Mouse (Mus musculus) kidney, adult 8-10 months (tissue): ENCODE results near the gene Dbp.
A peak's percentile ranks its signal among the peaks of the same experiment; 100 is the strongest.

Experiments used
- DNase-seq, 2 experiments: peaks; one replicate each; pipeline ENCODE4 v3.0.0; 2022

The Dbp gene

DNA sequence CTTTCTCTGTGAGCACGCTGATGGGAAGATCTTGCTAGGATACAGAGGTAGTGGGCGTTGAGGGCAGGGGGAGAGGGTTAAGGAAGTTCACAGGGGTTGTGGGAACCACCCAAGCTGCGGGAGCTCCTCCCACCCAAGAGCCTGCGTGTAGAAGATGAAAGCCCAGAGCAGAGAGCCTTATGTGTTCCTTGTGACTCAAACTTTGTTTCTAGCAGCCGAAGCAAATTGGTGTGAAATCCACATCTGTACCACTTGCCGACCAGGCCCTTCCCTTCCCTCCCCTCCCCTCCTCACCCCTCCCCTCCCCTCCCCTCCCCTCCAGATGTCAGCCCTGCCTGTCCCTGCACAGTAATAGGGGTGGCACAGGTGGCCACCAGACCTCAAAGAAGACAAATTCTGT lies 9.8 kb upstream of the Dbp start:
- no peak for DNase-seq

DNA sequence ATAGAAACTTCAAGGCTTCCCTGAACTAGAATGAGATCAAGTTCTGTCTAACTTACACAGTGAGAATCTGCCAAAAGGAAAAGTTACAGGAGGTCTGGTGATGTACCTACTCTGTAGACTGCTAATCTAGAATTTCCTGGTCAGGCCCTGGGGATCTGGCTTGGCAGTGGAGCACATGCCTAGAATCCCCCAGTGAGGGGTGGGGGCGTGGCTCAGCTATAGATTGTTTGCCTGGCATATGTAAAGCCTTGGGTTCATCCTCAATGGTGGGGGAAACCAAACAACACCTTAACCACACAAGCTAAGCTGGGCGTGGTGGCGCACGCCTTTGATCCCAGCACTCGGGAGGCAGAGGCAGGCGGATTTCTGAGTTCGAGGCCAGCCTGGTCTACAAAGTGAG lies 7.0 kb upstream of the Dbp start:
- no peak for DNase-seq

DNA sequence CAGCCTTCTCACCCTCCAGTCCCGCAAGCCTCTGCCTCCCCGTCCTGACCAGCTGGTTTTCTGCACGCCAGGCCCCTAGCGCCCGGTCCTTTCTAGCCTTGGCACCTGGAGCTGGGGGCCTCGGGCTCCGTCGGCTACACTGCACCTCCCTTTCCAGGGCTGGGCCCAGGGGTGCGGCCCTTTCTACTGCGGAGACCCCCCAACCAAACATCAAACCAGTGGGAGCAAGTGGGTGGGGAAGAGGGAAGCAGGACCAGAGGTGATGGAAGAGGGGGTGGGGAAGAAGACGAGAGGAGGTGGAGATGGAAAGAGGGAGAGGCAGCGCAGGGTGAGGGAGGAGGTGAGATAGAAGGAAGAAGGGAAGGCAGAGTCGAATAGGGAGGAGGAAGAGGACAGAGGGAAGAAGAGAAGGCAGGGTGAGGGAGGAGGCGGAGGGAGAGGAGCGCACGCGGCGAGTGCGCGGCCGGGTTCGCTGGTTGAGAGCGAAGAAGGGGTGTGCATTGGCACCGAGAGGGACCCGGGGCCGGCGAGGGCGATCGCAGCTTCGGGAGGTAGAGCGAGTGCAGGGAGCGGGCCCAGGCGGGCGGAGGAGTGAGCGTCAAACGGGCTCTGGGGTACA lies 5.3 kb upstream of the Dbp start, which contains the start of gene Car11:
Car11 (plus strand) TSS at position 321 of the 619 bp plus-strand sequence.
- DNase-seq, result no peak

DNA sequence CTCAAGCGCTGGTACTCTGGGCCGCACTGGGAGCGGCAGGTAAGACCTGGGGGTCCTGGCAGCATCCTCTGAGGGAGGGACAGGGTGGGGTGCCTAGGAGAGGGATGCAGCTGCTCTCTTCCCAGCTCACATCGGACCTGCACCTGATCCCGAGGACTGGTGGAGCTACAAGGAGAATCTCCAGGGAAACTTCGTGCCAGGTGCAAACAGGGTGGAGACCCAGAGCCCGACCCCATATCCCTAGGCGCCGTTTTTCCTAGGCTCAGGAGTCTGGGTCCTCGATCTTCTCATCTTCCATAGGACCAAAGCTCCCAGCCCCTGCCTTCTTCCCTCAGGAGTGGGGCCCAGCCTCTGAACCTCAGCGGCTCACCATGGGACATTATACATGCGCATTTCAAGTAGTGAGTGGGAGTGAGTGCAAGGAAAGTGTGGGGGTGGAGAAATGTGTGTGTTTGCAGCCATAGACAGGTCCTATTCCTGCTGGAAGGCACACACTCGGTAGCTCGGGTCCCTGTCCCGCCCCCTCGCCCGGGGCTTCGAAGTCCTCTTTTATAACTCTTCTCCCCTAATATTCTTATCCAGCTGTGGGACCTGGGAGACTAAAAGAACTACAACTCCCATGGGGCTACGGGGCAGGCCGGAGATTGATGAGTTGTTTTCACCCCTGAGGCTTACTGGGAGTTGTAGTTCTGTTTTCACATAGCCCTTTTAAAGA lies 4.4 kb upstream of the Dbp start:
- peak; percentile 86 for DNase-seq

DNA sequence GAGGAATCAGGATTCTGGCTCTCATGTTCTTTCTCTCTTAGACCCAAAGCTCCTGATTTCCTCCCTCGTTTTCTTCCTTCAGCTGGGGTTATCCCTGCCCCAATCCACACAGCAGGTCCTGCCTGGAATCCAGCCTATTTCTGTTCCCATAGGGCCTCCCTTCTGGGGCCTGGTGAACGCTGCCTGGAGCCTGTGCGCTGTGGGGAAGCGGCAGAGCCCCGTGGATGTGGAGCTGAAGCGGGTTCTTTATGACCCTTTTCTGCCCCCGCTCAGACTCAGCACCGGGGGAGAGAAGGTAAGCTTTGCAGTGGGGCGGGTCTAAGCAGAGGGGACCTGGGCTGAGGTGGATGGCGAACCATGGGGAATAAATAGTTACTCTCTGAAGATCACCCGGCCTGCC lies 3.8 kb upstream of the Dbp start:
- no peak for DNase-seq

DNA sequence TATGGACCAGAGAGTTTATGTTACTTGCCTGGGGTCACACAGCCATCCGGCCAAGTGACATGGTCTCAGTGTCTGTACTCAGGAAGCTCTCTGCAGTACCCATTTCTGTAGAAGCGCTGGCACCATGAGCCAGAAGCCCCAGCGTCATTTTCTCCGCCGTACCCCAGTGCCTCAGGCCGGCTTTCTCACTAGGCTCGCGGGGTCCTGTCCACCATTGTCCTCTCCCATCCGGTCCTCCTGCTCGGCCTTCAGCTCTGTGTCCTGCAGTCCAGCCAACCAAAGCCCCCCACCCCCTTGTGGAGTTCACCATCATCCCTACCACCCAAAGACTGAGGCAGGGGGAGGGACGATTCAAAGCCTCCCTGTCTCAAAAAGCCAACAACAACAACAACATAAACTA lies 3.3 kb upstream of the Dbp start:
- peak in 1 of 2 experiments; percentile 23 for DNase-seq

DNA sequence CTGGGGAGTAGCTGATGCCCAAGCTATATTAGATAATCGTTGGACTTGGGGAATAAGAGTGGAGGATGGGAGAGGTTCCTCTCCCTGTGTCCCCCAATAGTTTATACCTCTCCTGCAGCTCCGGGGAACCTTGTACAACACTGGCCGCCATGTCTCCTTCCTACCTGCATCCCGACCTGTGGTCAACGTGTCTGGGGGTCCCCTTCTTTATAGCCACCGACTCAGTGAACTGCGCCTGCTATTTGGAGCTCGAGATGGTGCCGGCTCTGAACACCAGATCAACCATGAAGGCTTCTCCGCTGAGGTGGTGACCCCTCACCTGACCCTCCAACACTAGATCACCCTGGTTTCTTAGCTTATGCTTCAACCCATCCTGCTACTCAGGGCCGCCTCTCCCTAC lies 2.6 kb upstream of the Dbp start:
- peak in 1 of 2 experiments; percentile 35 for DNase-seq

DNA sequence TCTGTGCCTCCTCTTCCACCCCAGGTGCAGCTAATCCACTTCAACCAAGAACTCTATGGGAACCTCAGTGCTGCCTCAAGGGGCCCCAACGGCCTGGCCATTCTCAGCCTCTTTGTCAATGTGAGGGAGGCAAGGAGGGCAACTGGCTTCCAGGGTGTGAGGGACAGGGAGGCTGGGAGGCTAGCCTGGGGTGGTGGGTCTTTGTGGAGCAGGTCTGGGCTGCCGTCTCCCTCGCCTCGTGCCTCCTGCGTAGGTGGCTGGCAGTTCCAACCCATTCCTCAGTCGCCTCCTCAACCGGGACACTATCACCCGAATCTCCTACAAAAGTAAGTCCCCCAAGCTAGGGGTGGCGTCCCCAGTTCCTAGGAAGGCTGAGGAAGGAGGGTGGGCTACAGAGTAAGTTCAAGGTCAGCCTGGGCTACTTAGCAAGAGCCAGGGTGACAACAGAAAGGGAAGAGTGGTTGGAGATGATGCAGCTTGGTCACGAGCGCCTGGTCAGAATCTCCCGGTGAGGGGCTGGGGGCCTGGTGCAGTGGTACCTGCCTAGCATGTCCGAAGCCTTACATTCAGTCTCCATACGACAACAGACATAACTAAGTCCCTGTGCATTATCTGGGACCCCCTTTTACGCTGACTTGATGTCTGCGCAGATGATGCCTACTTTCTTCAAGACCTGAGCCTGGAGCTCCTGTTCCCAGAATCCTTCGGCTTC lies 1.9 kb upstream of the Dbp start:
- peak in 1 of 2 experiments; percentile 33 for DNase-seq

DNA sequence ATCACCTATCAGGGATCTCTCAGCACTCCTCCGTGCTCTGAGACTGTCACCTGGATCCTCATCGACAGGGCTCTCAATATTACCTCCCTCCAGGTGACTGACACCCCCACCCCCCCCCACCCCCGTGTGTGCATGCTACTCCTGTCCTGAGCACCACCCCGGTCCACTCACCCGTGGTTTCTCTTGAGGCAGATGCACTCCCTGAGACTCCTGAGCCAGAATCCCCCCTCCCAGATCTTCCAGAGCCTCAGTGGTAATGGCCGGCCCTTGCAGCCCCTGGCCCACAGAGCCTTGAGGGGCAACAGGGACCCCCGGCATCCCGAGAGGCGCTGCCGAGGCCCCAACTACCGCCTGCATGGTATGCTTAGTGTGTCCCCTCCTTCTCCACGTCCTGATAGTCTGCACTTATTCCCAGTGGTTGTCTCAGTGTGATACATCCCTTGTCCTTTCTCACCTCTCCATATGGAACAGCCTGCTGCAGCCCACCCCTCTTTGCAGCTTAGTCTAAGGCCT lies 1.3 kb upstream of the Dbp start:
- DNase-seq, result no peak

DNA sequence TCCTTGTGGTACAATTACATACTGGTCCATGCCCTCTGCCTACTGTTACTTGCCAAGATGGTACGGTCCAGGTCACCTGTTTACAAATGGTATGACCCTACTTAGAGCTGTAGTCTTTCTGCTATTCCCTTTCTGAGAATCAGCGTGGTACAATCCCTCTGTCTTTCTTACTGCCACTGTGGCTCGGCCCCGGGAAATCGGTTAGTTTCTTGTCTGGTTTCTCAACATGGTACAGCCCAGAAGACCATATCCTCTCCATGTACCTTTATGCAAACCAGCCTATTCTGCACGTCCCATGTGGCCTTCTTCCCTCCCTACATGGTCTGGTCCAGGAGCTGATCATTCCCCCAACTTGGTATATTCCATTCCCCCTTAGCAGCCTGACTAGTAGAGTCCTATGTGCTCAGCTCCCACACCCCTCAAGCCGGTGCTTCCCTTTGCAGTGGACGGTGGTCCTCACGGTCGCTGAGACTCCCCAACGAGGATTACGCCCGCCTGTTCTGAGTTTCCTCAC lies 785 bp upstream of the Dbp start:
- DNase-seq, result peak; percentile 81 to 91

DNA sequence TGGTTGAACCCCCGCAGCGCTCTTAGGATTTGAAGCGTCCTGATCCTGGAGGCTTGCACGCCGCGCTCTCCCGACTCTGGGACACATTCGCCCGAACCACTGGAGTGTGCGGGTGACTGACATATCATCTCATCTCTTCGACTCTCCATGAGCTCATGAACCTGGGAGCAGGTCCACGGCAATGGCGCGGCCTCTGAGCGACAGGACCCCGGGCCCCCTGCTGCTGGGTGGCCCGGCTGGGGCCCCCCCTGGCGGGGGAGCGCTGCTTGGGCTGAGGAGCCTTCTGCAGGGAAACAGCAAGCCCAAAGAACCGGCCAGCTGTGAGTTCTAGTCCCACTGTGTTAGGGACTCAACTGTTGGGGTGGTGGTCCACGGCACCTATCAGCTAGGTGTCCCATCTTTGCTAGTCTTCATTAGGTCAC lies 566 bp downstream of the Dbp start:
- DNase-seq, result no peak

DNA sequence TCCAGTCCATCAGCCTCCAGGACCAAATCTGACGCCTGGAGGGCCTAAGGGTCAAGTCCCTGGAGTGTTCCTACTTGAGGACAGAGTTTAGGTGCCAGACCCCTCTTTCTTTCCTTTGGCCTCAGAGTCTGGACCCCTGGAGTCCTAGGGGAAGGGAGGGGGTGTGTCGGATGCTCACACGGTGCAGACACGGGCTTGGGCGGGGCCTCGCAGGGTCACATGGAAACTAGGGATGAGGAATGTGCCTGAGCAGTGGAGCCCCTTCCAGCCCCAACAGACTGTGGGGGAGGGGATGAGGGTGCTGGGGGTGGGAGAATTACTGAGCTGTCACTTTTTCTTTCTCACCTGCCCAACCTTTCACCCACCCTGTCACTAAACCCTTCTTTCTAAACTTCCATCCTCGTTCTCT lies 989 bp downstream of the Dbp start:
- DNase-seq, result peak; percentile 96

DNA sequence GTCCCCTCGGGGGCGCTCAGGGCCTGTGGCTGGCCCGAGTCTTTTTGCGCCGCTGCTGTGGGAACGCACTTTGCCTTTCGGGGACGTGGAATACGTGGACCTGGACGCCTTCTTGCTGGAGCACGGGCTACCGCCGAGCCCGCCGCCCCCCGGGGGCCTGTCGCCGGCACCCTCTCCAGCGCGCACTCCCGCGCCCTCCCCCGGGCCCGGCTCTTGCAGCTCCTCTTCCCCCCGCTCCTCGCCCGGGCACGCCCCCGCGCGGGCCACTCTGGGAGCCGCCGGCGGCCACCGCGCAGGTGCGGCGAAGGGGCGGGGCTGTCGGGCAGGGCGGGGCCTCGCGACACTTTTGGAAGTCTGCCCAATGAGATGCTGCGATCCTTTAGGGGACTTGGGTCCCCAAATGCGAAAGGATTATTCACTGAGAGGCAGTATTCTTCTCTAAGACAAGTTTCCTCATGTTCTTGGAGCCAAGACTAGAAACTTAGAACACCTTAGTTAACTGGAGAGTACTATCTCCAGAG lies 1.9 kb downstream of the Dbp start:
- peak; percentile 89 to 92 for DNase-seq

DNA sequence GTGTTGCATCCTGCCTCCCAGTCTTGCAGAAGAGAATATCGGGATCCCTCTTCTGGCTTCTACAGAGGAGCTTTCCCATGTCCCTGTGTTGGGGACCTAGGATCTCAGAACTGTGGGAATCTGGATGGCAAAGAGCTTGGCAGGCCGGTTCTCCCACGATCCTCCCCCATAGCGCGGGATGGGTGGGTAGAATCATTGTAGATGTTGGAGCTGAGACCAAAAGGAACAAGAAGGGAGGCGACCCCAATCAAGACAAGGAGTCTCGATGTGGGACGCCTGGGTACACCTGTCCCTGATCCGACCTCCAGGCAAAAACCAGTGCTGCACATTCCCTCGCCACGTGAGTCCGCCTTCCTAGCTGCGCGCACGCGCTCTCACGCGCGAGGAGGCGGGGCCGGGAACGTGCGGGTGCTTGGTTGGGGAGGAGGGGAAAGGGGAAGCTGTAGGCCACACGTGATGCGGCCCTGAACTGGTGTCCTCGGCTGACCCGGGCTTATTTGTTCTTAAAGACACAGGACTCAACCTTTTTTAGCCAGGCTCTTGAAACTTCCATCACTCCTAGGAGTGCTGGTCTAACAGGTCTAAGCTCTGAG lies 2.6 kb downstream of the Dbp start:
- DNase-seq, result peak; percentile 99 to 100

DNA sequence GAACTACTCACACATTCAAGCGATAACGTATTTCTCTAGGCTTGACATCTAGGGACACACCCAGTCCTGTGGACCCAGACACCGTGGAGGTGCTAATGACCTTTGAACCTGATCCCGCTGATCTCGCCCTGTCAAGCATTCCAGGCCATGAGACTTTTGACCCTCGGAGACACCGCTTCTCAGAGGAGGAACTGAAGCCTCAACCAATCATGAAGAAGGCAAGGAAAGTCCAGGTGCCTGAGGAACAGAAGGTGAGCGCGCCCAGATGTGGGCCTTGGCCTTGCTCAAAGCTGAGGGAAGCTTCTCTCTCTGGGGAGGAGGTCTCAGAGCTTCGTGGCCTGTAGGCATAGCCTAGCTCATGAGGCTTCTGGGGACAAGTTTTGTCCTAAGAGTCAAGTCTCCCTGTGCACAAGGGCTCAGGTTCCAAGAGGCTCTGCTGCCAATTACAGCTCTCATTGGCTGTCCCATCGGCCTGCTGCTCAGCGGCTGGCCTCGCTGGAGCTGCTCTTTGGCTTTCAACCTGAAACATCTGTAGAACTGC lies 3.4 kb downstream of the Dbp start:
- DNase-seq, result peak; percentile 88 to 91

DNA sequence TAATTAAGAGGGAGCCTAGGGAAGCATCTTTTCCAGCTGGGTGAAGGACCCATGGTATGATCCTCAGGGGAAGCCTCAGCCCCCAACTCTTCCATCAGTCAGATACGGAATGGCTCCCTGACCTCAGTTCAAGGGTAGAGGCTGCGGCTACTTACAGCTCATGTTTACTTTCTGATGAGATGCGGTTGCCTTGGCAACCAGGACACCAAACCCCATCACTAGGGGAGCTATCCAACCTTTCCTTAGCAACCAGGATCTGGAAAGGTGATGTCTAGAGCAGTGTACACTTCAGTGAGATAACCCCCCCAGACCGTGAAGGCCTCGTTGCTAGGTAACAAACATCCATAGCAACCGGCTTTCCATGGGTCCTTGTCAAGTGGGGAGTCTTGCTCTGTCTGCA lies 4.1 kb downstream of the Dbp start:
- peak; percentile 33 to 61 for DNase-seq

DNA sequence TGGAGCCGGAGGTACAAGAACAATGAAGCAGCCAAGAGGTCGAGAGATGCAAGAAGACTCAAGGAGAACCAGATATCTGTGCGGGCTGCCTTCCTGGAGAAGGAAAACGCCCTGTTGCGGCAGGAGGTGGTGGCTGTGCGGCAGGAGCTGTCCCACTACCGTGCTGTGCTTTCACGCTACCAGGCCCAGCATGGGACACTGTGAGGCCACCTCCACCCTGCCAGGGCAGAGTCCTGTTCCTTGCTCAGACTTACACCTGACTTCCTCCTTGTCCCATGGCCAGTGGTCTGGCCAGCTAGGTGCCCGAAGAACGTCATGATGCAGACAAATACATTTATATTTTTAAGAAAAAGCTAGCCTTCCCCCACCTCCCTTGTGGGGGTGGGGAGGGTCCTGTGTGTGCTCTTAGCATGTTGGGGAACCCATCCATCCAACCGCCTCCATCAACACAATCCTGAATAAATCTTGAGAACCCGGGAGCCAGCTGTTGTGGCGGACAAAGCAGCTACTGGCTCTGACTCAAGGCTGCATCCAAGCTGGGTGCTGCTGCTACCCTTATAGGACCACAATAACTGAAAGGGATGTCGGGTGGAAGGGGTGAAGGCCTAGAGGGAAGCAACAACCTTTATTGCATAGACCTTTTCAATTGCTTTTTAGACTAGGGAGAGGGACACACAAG lies 4.9 kb downstream of the Dbp start:
- DNase-seq, result peak; percentile 40 to 44

DNA sequence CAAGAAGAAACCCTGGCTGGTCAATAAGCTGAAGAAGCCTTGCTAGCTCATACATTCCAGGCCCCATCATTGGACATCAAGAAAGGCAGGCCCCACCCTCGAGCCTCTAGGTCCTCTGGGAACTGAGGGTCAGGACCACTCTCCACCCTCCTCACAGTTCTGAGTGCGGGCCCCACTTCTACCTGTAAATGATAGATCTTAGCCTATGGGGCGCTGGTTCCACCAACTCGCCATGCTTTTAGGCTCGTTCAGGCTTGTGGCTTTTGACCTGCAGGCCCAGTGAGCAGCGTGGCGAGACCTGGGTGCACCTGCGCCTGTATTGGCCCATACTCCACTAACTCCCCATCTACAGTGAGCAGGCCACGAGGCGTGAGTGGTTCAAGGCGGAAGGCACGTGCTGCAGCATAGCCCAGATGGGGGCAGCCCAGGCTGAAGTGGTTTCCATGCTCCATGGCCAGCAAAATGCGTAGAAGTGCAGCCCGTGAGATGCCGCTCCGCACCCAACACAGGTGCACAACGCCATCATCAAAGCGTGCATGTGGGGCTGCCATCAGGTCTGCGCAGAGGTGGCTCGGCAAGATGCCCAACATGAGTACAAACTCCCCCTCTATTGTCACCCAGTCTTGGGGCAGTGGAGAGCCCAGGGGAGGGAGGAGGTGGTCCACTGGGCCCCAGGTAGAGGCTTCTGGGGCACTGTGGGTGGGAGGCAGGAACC lies 5.7 kb downstream of the Dbp start:
- DNase-seq, result peak in 1 of 2 experiments; percentile 62

DNA sequence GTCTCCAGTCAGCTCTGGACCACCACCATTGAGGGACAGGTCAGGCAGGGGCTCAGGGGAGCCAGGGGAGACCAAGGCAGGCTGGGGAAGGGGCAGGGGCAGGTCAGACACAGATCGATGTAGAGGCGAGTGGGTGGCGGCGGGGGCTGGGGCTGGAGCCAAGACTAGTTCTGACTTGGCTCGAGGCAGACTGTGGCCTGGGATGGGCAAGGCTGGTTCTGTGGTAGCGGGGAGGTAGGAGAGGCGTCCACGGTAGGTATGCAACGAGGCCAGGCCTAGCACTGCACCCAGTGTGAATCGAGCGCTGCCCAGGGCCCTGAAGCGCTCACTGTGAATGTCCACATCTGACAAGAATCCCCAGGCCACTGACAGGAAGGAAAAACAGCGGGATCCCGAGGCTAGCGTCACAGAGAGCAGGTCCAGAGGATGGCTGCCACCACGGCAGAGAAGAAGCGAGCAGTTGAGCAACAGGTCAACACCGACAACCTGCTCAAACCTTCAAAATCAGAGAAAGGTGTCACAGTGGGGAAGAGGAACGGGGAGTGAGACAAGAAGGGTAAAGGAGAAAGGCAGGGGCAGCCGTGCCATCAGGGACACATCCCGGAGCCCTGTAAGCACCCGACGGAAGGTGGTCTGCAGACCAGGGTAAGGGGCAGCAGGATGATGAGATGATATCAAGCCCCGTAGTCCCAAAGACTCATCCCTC lies 6.6 kb downstream of the Dbp start:
- peak; percentile 36 to 37 for DNase-seq

DNA sequence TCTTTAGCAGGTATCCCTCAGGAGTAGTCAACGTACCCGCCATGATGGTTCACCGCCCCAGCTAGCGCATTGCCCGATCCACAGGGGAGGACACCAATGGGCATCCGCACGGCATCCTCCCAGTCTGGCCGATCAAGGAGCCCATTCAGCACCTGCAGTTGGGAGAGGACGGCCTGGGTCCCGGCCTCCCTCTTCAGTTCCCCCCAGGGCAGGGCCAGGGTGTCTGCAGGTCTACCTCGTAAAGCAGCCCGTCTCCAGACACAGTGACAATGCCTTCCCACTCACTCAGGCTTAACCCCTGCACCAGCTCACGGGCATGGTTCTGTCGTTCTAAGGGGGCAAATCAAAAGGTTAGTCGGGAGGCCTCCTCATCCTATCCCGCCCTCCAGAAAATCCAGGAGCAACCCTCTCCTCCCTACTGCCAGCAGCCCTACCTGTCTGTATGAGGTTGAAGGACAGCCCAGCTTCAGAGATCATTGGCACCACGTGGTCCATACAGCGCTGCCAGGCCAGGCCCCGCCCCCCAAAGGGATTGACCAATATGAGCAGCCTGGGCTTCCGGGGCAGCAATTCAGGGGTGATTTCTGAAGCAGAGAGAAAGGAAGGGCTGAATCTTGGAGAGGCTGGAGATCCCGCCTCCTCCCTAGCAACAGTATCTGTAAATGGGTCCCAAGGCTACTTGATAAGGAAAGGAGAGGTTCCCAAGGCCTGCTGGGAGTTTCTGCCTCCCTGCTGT lies 7.3 kb downstream of the Dbp start:
- DNase-seq, result peak; percentile 94 to 96
